Mouse (Mus musculus) stomach, postnatal 0 days (tissue): ENCODE results near the gene Cox7b2. TPM values are rescaled to one million over a fixed set of nuclear protein-coding genes. Genes with fewer than 3 reads are reported as not detected.

Source experiments
- ATAC-seq: fragments of 200-750 bp; cut with Nextera tagmentation; 2 replicates; pipeline ENCODE4 v1.8.0; 2017; ENCODE audit not compliant: low FRiP score, low TSS enrichment
- DNase-seq: peaks from one replicate; pipeline ENCODE4 v3.0.0-alpha.2; 2016; ENCODE audit warnings: low spot score
- H3K27ac ChIP-seq: fragments of 300-500 bp; sonication (generic); replicated peaks from 2 replicates; pipeline ENCODE4 v1.5.1; 2014; ENCODE audit warnings: mild to moderate bottlenecking, control low read depth
- H3K27me3 ChIP-seq: fragments of 300-500 bp; sonication (generic); 2 replicates; pipeline ENCODE4 v1.6.1; 2014; ENCODE audit warnings: low read length; ENCODE audit not compliant: control insufficient read depth, insufficient read depth
- H3K36me3 ChIP-seq: fragments of 300-500 bp; sonication (generic); 2 replicates; pipeline ENCODE4 v1.6.1; 2014; ENCODE audit warnings: low read length, mixed read lengths; ENCODE audit not compliant: control insufficient read depth, insufficient read depth
- H3K4me1 ChIP-seq: fragments of 300-500 bp; sonication (generic); replicated peaks from 2 replicates; pipeline ENCODE4 v1.6.1; 2014; ENCODE audit warnings: antibody characterized with exemption; ENCODE audit not compliant: control insufficient read depth, insufficient read depth
- H3K4me2 ChIP-seq: fragments of 300-500 bp; sonication (generic); replicated peaks from 2 replicates; pipeline ENCODE4 v1.6.1; 2014; ENCODE audit warnings: low read depth, mild to moderate bottlenecking, control low read depth, moderate library complexity
- H3K4me3 ChIP-seq: fragments of 300-500 bp; sonication (generic); 2 replicates; pipeline ENCODE4 v1.5.1; 2014; ENCODE audit warnings: low read depth, low read length, control low read depth
- H3K9ac ChIP-seq: fragments of 300-500 bp; sonication (generic); 2 replicates; pipeline ENCODE4 v1.6.1; 2014; ENCODE audit warnings: mild to moderate bottlenecking, low read length, control low read depth, mixed read lengths
- H3K9me3 ChIP-seq: fragments of 300-500 bp; sonication (generic); 2 replicates; pipeline ENCODE4 v1.6.1; 2016; ENCODE audit warnings: low read length; ENCODE audit not compliant: control insufficient read depth
- CTCF ChIP-seq: IDR thresholded peaks from 2 replicates; pipeline ENCODE4 v1.5.1; 2016; ENCODE audit warnings: antibody characterized with exemption, low read depth, mild to moderate bottlenecking, moderate library complexity
- EP300 ChIP-seq: optimal IDR thresholded peaks from 2 replicates; pipeline ENCODE3; 2016; ENCODE audit warnings: antibody characterized with exemption
- WGBS: fragments of 180-500 bp; shearing (Covaris S2); extraction: QIAGEN DNeasy Blood & Tissue Kit; methylation state at CpG from one replicate; pipeline ENCODE4 v1.1.7; 2014; 5-methylcytosine and 5-hydroxymethylcytosine counted together
- polyA plus RNA-seq: library from polyadenylated mRNA; unstranded; fragments of >200 nt; fragmentation: Nextera tagmentation; extraction: Ambion mirVana; gene quantifications from 2 replicates; pipeline ENCODE4 v1.2.1, GENCODE M21; 2015

The Cox7b2 gene
- polyA plus RNA-seq, 1 experiment from 2014 or later = 0.25 TPM

GRCm38 (mm10) chr5:71502058-71502678 is 45.8 kb downstream of the Cox7b2 start:
- TF ChIP-seq CTCF (peak; percentile 83), EP300 (no peak)
- peak; percentile 50 for DNase-seq
- WGBS = 17% methylated on average over 6 of the region's 6 CpGs
- no peaks in the 10 kb centered on the region for H3K4me1 ChIP-seq
- H3K27ac ChIP-seq = no peak overlapping the region
- H3K4me2 ChIP-seq = no peak overlapping the region
- no peaks in the 10 kb centered on the region for H3K36me3 ChIP-seq
- H3K27me3 ChIP-seq = no peaks in the 10 kb centered on the region
- no peak overlapping the region for H3K4me3 ChIP-seq
- ATAC-seq = no peak
- H3K9me3 ChIP-seq = no peaks in the 10 kb centered on the region
- H3K9ac ChIP-seq = no peak overlapping the region

GRCm38 (mm10) chr5:71495621-71496020 is 52.4 kb downstream of the Cox7b2 start:
- H3K9me3 ChIP-seq = no peaks in the 10 kb centered on the region
- H3K4me2 ChIP-seq = no peak overlapping the region
- H3K9ac ChIP-seq = no peak overlapping the region
- no peak for ATAC-seq
- no peaks in the 10 kb centered on the region for H3K36me3 ChIP-seq
- no peaks in the 10 kb centered on the region for H3K27me3 ChIP-seq
- WGBS = 61% methylated on average over 5 of the region's 5 CpGs
- H3K4me1 ChIP-seq = no peaks in the 10 kb centered on the region
- no peak for DNase-seq
- H3K4me3 ChIP-seq = no peak overlapping the region
- no peak overlapping the region for H3K27ac ChIP-seq
- TF ChIP-seq EP300 = no peak
- no peak for TF ChIP-seq CTCF

- WGBS = 26% methylated on average over 3 of the region's 3 CpGs
- Histone ChIP-seq H3K9me3 (no peaks in the 10 kb centered on the region), H3K9ac (no peak overlapping the region), H3K4me1 (no peaks in the 10 kb centered on the region), H3K4me2 (no peak overlapping the region), H3K4me3 (no peak overlapping the region), H3K36me3 (no peaks in the 10 kb centered on the region), H3K27ac (no peak overlapping the region), H3K27me3 (no peaks in the 10 kb centered on the region)
- no peak for DNase-seq
- ATAC-seq = no peak
- TF ChIP-seq EP300 (no peak), CTCF (no peak)
These were observed 91.0 kb downstream of the Cox7b2 start for GRCm38 (mm10) chr5:71456957-71457356.

- ATAC-seq (no peak), DNase-seq (no peak)
- Histone ChIP-seq H3K27me3 (no peaks in the 10 kb centered on the region), H3K9ac (no peak overlapping the region), H3K36me3 (no peaks in the 10 kb centered on the region), H3K9me3 (no peaks in the 10 kb centered on the region), H3K4me2 (no peak overlapping the region), H3K4me3 (no peak overlapping the region), H3K4me1 (no peaks in the 10 kb centered on the region), H3K27ac (no peak overlapping the region)
- 77% methylated on average over 6 of the region's 6 CpGs for WGBS
- no peak for TF ChIP-seq CTCF
- TF ChIP-seq EP300 = no peak
These were observed 107.8 kb downstream of the Cox7b2 start for GRCm38 (mm10) chr5:71440174-71440573.

Other genes starting within 250 kb of the Cox7b2 start
- 0.10 and 0.11 TPM in 2 replicates for gene Gabrb1, start 109.9 kb upstream of the Cox7b2 start, polyA plus RNA-seq
- 1.0 and 1.5 TPM in 2 replicates for gene Gabra4, start 110.1 kb upstream of the Cox7b2 start, polyA plus RNA-seq